Mouse (Mus musculus) neural tube, embryonic 10.5 days (tissue): ENCODE results near the gene Cysrt1.

Experiments used
- DNase-seq: peaks from one replicate; pipeline ENCODE4 v3.0.0-alpha.2; 2017; ENCODE audit warnings: low spot score; ENCODE audit errors: extremely low spot score

Gene Cysrt1

DNA sequence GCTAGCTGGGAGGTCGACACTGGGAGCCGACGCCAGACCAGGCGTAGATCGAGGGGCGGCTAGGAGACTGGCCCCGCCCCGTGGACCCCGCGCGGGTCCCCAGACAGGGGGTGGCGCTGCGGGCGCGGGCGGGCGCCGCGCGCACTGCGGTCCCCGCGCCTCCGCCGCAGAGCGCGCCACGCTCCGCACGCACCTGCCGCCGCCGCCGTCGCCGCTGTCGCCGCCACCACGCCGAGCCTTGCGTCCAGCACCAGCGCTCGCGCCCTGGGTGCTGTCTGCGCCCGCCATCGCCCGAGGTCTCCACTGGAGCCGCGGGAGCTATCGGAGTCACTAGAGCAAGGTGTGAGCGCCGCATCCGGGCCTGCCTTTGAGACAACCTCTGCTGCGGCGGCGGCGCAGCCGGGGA lies at the start of gene Cysrt1, which contains the start of gene Rnf208:
Cysrt1 (minus strand) TSS at position 352 of the 406 bp plus-strand sequence.
Rnf208 (plus strand) TSS at position 155 of the 406 bp plus-strand sequence.
- DNase-seq: peak; percentile 51

DNA sequence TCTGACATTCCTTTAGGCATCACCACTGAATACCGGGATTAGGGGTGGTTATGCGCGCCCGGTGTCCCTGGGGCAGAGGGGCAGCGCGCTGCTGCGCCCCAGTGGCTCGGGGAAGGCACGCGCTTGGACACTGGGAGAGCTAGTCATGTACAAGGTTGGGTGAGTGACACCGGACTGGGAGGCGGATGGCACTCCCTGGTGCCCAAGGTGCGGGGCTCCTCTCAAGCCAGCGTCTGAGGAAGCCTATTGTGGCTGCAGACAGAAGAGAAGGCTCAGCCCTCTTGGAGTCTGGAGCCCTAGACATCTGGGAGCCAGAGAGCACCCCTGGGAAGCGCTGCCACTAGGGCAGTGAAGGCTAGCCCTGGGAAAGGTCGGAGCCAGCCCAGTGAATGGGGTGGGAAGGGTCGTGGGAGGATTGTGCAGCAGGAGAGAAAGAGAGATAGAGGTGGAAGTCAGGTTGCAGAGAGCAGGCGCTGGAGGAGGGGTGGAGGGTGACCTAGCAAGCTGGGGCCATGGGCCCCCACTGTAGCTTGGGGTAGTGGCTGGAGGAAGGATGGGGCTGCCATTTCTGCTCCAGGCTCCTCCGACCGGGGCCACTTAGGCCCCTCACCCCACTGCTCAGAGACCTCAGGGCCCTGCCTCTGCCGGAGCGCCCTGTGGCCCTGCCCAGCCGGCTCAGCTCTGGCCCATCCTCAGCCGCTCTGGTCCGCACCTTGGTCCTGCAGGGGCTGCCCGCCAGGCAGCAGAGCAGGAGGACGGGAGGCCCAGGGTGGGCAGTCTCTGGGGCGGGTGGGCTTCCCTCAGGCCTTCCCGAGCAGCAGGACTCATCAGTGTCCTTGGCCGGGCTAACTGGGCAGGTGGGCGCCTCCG lies 49.2 kb upstream of the Cysrt1 start:
- peak; percentile 33 for DNase-seq

DNA sequence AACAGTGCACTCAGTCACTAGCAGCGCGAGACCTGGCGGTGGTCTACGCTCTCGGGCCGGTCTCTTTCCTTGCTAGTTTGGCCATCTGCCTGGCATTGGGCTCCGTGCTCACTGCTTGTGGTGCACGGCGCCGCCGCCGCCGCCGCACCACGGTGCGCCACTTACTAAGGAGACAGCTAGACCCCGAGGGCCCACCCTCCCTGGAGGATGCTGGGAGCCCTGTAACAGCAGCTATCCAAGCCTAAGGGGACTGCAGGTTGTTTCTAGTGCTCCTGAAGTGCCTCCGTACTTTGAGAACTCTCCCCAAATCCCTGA lies 48.5 kb upstream of the Cysrt1 start:
- DNase-seq: no peak

DNA sequence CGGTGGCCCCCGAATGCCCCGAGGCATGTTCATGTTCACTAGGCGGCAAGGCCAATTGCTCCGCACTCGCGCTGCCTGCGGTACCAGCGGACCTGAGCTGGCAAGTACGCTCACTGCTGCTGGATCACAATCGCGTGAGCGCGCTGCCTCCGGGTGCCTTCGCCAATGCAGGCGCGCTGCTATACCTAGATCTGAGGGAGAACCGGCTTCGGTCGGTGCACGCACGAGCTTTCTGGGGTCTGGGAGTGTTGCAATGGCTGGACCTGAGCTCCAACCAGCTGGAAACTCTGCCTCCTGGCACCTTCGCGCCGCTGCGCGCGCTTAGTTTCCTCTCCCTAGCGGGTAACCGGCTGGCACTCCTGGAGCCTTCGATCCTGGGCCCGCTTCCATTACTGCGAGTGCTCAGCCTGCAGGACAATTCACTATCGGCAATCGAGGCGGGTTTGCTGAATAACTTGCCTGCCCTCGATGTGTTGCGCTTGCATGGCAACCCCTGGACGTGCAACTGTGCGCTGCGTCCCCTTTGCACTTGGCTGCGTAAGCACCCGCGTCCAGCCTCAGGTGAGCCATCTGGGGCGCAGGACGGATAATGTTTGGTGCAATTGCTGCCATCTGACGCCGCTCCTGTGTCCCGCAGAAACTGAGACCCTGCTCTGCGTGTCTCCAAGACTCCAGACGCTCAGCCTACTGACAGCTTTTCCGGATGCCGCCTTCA lies 48.0 kb upstream of the Cysrt1 start:
- DNase-seq: no peak

DNA sequence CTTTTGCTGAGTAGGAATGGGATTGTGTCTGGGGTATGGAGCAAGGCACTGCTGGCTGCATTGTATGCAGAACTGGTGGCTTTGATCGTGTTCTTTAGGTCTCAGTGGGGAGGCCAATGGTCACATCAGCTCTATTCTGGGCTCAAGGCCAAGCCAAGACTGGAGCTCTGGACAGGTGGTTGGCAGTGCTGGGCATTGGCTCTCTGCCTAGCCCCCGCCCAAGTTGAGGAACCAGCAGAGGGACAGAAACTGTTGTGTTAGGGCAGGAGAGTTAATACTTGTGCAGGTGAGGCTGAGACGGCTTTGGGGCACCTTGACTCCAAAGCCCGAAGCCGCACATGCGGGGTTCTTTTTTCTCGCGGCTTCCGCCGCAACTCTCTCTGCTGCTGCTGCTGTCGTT lies 47.4 kb upstream of the Cysrt1 start, which contains the start of gene Lrrc26:
Lrrc26 (plus strand) TSS at position 265 of the 400 bp plus-strand sequence.
- no peak for DNase-seq

DNA sequence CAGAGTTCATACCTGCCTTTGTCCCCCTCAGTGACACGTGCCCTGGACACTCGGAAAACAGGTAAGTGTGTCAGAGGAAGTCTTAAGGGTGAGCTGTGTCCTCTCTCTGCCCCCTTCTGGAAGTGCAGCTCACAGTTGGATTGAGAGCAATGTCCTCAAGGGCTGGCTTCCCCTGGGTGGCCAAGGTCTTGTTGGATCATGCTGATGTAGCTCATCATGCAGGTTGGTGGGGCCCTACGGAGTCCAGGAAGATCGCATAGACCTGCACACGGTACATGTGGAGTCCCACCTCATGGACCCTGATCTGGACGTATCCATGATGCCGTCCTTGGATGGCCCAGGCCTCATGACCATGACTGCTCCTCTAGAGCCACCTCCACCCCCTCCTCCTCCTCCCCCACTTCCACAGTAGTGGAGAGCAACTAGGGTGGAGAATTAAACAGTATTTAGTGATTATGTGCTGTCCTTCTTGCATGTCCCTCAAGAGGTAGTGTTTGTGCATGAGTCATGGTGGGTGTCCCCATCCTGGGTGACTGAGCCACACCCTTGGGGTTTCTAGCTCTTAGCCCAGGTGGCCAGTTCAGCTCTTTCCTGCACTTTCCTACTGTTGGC lies 46.6 kb upstream of the Cysrt1 start:
- no peak for DNase-seq

DNA sequence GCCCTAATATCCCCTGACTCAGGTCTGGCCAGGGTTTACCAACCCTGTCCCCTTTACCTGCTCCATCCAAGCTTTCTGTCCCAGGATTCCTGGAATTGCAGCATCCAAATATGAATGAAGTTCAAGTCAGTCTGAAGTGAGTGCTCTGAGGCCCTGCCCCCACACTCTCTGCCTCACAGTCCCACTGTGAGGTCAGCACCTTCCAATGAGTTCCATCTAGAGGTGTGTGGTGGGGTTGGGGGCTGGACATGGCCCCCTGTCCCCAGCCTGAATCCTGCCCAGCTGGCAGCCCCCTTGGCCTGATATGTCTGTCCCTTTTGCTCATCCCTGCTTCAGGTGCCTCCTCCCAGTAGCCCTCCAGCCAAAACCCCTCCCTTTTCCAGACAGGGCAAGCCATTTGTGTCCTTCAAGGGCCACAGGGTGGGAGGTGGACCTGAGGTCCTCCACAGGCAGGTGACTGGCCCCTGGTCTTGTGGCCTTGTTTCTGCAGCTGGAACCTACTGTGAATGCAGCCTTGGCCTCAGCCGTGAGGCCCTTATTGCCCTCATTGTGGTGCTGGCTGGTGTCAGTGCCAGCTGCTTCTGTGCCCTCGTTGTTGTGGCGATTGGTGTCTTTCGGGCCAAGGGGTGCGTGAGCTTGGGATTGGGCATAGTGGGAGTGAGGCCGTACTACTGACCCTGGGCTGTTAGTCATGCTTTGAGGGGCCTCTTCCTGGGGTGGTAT lies 45.8 kb upstream of the Cysrt1 start, which contains the start of gene Tmem210:
Tmem210 (plus strand) TSS at position 219 of the 723 bp plus-strand sequence.
- DNase-seq: no peak

DNA sequence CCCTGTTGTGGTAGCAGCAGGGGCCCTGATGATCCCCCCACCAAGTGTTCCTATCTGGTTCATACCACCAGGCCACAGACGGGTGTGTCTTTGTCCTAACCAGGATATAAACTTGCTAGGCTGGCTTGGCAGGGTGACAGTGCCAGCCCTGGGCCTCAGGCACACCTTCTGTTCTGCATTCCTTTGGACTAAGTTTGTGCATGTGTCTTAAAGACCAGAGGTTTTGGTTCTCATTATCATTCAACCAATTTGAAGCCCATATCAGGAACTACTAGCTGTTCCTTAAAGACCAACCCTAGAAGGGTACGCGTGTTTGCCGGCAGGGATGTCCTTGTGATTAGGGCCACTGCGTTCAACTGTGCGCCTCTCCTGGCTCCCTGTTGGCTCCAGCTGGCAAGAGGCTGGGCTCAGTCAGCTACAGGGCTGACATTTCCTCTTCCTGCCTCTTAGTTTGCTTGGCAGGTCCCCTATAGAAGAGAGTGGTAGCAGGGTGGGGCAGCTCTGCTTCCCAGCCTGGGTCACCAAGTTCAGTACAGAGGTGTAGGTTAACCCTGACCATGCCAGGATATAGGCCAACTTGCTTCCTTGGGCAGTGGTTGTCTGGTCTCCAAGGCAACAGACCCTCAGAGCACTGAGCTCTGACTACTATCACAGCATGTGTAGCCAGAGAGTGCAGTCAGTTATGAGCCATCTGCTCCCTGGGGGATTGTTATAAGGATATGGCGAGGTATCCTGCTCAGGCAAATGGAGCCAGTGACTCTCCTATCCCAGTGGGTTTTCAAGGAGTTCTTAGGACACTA lies 44.8 kb upstream of the Cysrt1 start:
- DNase-seq: no peak

DNA sequence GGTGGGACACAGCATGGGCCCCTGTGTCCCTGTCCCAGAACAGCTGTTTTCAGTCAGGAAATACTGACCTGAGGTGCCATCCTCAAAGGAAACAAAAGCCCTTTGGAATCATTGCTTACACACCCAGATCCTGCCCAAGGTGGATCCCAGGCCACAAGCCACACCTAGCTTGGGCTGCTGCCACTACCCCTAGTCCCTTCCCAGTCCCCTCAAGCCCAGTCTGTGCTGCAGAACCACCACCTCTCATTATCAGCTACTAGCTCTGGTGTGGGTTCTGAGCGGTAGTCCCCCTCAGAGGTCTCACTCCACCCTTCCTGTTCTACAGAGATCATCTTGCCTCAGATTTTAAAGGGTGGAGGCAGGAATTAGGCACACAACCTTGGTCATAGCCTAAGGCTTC lies 44.1 kb upstream of the Cysrt1 start:
- no peak for DNase-seq

DNA sequence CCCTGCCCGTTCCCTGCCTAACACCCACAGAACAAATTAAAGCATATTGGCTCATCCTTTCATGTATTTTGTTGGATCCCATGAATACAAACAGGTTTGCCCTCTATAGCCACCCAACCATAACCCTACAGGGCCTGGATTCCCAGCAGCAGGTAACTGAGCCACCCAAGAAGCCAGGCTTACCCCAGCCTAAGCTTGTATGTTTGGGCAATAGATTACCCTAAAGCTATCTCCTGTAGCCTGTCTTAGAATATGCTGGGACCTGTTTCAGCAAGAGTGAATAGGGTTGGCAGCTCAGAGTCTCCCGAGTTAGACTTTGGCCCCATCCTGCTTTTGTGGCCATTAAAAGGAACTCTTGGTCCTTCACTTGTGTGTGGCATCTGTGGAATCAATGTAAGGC lies 43.3 kb upstream of the Cysrt1 start:
- DNase-seq: no peak

DNA sequence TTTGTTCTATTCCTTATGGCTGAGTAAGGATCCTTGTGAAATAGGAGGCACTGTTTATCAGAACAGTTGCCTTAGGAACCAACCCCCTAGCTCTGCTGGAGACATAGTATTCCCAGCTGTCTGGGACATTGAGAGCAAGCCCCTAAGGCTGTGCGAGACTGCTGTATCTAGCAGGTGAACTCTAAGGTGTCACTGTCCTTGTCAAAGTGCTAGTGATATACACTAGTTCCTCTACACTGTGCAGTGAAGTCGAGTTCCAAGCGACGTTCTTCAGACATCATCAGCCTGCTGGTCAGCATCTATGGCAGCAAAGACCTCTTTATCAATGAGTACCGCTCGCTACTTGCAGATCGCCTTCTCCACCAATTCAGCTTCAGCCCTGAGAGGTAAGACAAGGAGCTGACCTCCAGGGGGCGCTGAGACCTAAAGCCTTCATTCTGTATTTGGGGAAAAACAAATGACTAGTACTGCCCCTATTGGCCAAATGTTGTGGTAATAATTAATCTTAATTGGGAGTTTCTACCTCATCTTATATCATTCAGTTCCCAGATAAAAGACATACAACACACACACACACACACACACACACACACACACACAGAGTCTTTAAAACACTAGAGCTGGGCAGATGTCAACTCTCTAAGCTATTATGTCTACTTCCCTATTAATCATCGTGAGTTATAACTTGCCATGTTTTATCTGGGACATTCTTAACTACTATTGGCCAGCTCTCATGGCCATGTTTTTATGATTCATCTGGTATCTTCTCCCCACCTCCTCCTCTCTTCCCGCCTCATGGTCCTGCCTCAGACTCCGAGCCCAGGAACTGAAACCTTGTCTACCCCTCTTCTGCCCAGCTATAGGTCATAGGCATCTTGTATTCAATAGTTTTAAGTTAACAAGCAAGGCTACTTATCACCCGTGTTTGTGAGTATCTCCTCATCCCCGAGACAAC lies 37.0 kb upstream of the Cysrt1 start:
- DNase-seq: peak; percentile 64

DNA sequence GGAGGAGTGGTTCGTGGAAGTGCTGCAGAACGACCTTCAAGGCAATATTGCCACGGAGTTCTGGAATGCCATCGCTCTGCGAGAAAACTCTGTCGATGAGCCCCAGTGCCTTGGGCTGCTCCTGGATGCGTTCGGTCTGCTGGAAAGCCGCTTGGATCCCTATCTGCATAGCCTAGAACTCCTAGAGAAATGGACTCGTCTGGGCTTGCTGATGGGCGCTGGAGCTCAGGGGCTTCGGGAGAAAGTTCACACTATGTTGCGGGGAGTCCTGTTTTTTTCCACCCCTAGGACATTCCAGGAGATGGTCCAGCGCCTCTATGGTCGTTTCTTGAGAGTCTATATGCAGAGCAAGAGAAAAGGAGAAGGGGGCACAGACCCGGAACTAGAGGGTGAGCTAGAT lies 30.8 kb upstream of the Cysrt1 start:
- no peak for DNase-seq

DNA sequence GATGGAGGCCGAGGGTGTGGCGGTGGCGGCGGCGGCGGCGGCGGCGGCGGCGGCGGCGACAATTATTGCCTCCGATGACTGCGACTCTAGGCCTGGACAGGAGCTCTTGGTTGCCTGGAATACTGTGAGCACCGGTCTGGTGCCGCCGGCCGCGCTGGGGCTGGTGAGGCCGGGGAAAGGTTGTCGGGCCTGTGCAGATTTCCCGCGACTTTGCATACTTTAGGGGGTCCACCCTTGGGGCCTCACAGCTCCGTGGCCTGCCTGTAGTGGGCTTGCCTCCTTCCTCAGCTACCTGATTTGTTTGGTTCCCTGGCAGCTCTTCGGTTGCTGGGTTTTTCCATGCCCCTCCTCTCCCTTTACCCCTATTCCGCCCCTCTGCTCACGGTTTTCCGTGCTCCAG lies 30.3 kb upstream of the Cysrt1 start:
- DNase-seq: no peak

DNA sequence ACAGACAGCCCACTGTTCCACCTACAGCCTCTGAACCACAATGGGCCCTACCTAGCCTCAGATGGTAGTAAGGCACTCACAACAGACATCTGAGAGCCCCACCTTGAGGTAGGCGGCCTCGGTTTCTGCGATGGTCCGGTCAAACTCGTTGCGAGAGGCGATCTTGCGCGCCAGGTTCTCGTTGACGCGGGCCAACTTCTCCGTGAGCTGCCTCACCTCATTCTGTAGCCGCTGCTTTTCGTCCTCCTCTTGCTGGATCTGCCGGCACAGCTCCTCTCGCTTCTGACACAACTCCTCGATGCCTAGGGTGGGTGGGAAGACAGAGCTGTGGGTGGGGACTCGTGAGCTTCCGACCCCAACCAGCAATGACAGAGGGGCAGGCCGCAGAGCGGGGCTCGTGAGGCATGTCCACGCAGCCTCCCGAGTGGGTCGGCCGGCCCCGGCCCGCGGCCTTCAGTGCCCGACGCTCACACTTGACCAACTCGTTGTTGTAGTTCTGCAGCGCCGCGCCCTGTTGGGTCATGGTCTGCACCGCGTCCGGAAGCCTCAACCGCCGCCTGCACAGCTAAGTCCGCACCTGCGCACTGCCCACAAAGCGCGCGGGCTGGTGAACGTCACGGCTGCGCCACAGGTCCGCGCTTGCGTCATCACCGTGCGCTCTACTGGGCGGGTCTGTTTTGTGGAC lies 29.7 kb upstream of the Cysrt1 start, which contains the start of the genes Ssna1 and Anapc2:
Ssna1 (minus strand) TSS at position 612 of the 685 bp plus-strand sequence.
Anapc2 (plus strand) TSS at position 652 of the 685 bp plus-strand sequence.
- peak; percentile 99 for DNase-seq

DNA sequence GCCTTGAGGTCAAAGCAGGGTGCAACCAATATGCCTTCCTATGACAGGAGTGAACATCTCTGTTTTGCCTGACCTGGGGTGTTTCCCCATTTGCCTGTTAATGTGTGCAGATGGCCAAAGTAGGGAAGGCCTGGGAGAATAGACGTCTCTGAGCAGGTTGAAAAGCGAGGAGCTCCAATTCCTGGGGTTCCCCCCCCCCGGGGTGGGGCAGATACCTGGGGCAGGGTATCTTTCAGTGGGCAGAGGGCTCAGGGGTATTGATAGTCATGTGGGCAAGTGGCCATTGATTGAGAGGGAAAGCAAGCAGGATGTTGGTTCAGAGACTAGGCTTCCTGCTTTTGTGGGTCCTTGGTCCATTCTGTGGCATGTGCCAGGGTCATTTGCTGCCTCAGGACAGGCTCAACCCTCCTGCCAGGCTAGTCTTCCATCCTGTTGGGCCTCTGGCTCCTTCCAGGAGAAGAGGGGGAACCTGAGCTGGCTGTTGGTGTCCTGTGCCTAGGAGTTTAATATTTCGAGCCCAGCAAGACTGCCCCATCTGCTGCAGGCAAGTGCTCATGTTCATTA lies 25.6 kb upstream of the Cysrt1 start:
- no peak for DNase-seq

DNA sequence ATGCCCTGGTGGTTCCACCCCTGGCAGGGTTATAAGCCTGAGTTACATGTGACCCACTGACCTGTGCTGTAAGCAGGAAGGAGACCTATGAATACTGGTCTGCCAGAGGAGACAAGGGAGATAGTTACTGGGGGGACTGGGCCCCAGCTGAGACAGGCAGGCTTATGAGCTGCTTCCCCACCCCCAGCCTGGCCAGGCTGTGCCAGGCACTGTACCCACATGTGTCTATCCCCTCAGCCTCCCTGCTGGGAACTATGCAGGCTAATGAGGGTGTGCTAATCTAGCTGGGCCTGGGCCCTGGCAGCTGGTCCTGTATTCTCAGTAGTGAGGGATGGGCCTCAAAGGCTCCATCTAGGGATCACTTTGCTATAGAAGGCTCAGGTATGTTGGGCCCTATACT lies 25.0 kb upstream of the Cysrt1 start:
- DNase-seq: no peak

DNA sequence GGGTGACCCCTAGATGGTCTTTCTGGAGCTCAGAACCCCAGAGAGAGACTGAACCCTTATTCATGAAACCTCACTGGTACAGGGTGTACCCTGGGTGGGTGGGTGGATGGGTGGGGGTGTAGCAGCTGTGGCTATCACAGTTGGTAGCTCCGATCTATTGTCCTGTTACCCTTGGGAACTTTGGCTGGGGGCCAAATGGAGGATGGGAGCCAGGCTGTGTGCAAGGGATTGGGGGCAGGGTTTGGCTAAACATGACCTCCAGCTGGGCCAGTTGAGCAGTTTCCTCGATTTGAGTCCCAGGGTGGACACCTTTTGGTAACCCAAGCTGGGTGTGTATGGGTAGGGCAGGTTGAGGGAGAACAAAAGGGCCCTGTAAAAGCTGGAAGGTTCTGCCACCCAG lies 24.5 kb upstream of the Cysrt1 start:
- DNase-seq: no peak

DNA sequence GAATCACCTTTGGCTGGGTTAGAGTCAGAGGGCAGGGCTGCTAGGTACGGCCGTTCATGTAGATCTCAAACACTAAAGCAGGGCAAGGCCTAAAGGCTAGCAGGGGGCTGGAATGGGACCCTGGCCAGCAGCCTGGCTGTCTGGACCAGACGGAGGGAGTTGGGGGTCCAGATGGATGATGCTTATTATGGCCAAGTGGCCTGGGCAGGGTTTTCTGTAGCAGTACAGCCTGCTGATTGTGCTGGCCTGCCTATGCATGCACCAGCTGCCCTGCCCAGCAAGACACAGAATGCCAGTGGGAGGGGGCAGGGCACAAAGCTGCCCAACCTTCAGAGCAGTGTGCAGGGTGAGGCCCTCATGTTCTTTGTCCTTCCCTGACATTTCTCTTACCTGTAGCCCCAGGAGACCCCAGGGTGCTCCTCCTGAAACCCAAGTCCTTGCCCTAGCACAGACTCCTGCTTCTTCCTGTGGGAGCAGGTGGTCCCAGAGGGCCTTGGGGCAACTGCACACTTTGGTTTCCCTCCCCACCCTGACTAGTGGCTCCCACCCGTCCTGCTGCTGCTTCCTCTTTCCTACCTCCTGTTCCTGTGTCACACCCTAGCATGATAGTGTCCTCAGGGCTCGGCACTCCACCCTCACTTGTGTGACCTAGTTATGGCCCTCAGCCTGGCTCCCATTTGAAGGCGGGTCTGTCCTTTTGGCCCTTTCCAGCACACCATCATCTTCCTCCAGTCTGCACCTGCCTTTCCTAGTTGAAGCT lies 23.8 kb upstream of the Cysrt1 start:
- DNase-seq: no peak
